Mouse (Mus musculus): ENCODE measurements around the gene Churc1. TPM values are rescaled to one million over a fixed set of nuclear protein-coding genes. Genes with fewer than 3 reads are reported as not detected.

Churc1 gene
- polyA plus RNA-seq (2015; fragmentation: Nextera tagmentation; extraction: Ambion mirVana) = 314 and 386 TPM in 2 replicates

DNA sequence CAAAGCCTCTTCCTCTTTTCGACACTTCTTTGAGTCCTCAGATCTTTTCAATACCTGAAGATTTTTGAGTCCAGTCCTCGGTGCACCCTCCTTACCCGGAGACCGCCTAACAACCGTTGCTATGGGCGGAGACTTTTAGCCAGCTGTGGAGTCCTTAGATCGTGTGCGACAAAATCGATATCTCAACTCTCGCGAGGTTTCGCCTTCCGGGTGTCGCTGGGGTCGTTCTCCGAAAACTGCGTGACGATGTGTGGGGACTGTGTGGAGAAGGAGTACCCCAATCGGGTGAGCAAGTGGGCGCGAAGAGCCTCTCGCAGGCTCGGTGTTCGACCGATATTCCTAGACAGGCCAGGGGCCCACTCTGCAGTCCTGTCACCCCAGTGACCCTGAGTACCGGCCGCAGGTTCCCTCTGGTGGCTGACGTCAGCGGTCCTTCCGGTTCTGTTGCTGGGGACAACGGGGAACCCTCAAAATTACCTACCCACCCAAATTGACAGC is at the start of gene Churc1, which contains the start of gene Fntb:
Gene Churc1, plus strand, starts transcription at position 185 of the 498 bp plus-strand sequence.
Gene Fntb, plus strand, starts transcription at position 236 of the 498 bp plus-strand sequence.

DNA sequence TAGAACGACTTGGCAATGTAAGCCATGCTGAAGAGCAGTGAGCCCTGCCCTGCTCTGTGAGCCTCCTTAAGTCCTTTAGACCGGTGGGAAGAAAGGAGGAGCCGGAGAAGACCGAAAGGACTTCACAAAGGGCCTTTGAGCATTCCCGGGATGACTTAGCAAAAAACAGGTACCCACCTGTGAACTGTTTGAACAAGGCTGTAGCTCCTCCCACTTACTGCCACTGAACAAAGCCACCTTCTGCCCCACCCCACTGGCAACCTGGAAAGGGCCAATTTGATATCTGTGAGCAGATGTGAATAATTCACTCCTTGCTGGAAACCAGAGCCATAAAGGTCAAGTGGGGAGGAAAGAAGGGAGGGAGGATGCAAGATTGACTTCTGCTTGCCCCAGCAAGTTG is 30.0 kb downstream of the Churc1 start, which contains the start of gene Gpx2:
Gene Gpx2, minus strand, starts transcription at position 205 of the 400 bp plus-strand sequence.

DNA sequence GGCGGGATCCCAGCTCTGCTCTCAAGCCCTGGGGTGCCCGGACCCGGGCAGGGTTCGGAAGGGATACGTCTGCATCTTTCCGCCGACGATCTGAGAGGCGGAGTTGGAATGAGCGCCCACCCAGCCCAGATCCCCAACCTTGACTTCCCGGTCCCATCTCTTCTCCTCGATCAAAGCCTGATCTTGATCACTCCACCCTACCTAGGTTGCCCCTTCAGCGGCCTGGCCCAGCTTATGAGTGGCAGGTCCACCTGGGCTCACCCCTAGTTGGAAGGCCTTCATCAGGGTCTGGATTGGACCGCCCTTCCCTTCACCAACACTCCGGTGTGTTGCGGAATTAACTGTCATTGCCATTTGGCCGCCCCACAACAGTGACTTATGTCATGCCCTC is 57.3 kb downstream of the Churc1 start, which contains the start of gene Rab15:
Gene Rab15, minus strand, starts transcription at position 258 of the 391 bp plus-strand sequence.

Other genes starting within 250 kb of the Churc1 start
- 2.4 and 3.4 TPM in 2 replicates for gene Plekhg3, start 234.6 kb upstream of the Churc1 start, polyA plus RNA-seq (2015; fragmentation: Nextera tagmentation; extraction: Ambion mirVana)
- gene Sptb, start 55.0 kb upstream of the Churc1 start, polyA plus RNA-seq (2015; fragmentation: Nextera tagmentation; extraction: Ambion mirVana) = 7.9 and 18.1 TPM in 2 replicates
- 16.9 and 19.4 TPM in 2 replicates for gene Fntb, start 51 bp downstream of the Churc1 start, polyA plus RNA-seq (2015; fragmentation: Nextera tagmentation; extraction: Ambion mirVana)
- 0.49 TPM in 1 of 2 replicates, not detected in the other for gene Gpx2, start 30.0 kb downstream of the Churc1 start, polyA plus RNA-seq (2015; fragmentation: Nextera tagmentation; extraction: Ambion mirVana)
- 7.2 and 15.0 TPM in 2 replicates for gene Rab15, start 57.4 kb downstream of the Churc1 start, polyA plus RNA-seq (2015; fragmentation: Nextera tagmentation; extraction: Ambion mirVana)
- gene Max, start 196.7 kb downstream of the Churc1 start, polyA plus RNA-seq (2015; fragmentation: Nextera tagmentation; extraction: Ambion mirVana) = 10.8 and 14.0 TPM in 2 replicates